Mouse (Mus musculus) kidney, adult 2 months (tissue): ENCODE results near the gene BC004004. TPM values are rescaled to one million over a fixed set of nuclear protein-coding genes. Genes with fewer than 3 reads are reported as not detected.

Source experiments
- DNase-seq: peaks from one replicate; pipeline ENCODE4 v3.0.0; 2021
- H3K27ac ChIP-seq: fragments of 200-500 bp; 2 replicates; pipeline ENCODE4 v1.5.1; 2012; ENCODE audit warnings: low read depth, low read length, control low read depth, inconsistent platforms; ENCODE audit not compliant: insufficient read depth
- H3K27me3 ChIP-seq: fragments of 200-500 bp; replicated peaks from 2 replicates; pipeline ENCODE4 v1.6.1; 2012; ENCODE audit warnings: mild to moderate bottlenecking, moderate library complexity, low read length, inconsistent platforms; ENCODE audit not compliant: control insufficient read depth, insufficient read depth
- H3K36me3 ChIP-seq: fragments of 200-500 bp; 2 replicates; pipeline ENCODE4 v1.6.1; 2012; ENCODE audit warnings: mild to moderate bottlenecking, moderate library complexity, low read length, inconsistent platforms; ENCODE audit not compliant: control insufficient read depth, insufficient read depth
- H3K4me1 ChIP-seq: fragments of 200-500 bp; 2 replicates; pipeline ENCODE4 v1.6.1; 2011; ENCODE audit warnings: low read length; ENCODE audit not compliant: control insufficient read depth, insufficient read depth
- H3K4me3 ChIP-seq: fragments of 200-500 bp; 2 replicates; pipeline ENCODE4 v1.5.1; 2011; ENCODE audit warnings: mild to moderate bottlenecking, low read depth, low read length, control low read depth; ENCODE audit not compliant: insufficient read depth
- CTCF ChIP-seq: fragments of 200-500 bp; conservative IDR thresholded peaks from 2 replicates; pipeline ENCODE4 v1.5.1; 2011; ENCODE audit warnings: low read depth, mild to moderate bottlenecking, control low read depth, low read length, moderate library complexity, mixed read lengths; ENCODE audit not compliant: insufficient read depth, insufficient read length
- POLR2A ChIP-seq: fragments of 200-500 bp; IDR thresholded peaks from one replicate; pipeline ENCODE4 v1.6.1; 2011; ENCODE audit warnings: low read depth, low read length, control low read depth
- whole genome bisulfite sequencing: fragments of 180-500 bp; shearing (Covaris S2); methylation state at CpG from one replicate; pipeline ENCODE4 v1.1.7; 2018; 5-methylcytosine and 5-hydroxymethylcytosine counted together
- polyA plus RNA-seq: library from polyadenylated mRNA; depleted of rRNA; stranded (reverse); fragments of >200 nt; gene quantifications from 2 replicates; pipeline ENCODE4 v1.2.3, GENCODE M21; 2012

The BC004004 gene
- polyA plus RNA-seq, 1 experiment, result 228 TPM

DNA sequence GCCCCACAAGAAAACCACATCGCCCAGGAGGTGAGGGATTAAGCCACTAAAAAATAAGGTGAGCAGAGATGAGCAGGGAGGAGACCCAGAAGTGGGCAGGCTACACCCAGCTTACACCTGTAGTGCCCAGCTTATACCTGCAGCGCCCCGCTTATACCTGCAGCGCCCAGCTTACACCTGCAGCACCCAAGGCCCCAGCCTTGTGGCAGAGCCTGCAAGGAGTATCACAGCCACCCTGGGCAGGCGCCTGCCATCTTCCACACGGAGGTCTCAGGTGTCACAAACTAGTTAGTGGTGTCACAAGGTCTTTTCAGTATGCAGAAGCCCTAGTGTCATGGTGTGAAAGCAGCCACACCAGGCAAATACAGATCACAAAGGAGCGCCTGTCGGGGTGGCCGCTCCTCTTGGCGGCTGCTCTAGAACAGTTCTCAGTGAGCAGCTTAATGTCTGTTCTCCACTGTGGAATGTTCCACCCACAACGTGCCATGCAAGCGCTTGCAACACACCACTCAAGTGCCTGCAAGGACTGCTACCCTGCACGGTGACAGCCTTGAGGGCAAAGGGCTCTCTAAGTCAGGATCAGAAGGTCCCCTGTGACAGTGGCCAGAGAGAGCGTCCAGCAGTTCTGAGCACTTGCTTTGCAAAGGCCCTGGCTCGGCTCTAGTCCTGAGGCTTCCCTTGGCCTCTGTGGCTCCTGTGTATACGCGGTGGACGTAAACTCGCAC lies 67.8 kb downstream of the BC004004 start:
- DNase-seq, result no peak
- H3K27ac ChIP-seq, result no peak overlapping the region
- peaks cover 4% of the 10 kb centered on the region for H3K36me3 ChIP-seq
- no peak overlapping the region for H3K4me3 ChIP-seq
- TF ChIP-seq POLR2A (no peak), CTCF (no peak)
- no peaks in the 10 kb centered on the region for H3K27me3 ChIP-seq
- 91% methylated on average over 19 of the region's 19 CpGs for WGBS
- H3K4me1 ChIP-seq, result peaks cover 2% of the 10 kb centered on the region; the same call in 1 of the 2 replicates

- WGBS, result 88% methylated on average over 9 of the region's 9 CpGs
- Histone ChIP-seq H3K27me3 (no peaks in the 10 kb centered on the region), H3K36me3 (peaks cover 4% of the 10 kb centered on the region), H3K27ac (no peak overlapping the region), H3K4me3 (no peak overlapping the region), H3K4me1 (peaks cover 16% of the 10 kb centered on the region)
- TF ChIP-seq CTCF (no peak), POLR2A (no peak)
- DNase-seq, result no peak
These were observed 69.6 kb downstream of the BC004004 start for GRCm38 (mm10) chr17:29337979-29338823.

DNA sequence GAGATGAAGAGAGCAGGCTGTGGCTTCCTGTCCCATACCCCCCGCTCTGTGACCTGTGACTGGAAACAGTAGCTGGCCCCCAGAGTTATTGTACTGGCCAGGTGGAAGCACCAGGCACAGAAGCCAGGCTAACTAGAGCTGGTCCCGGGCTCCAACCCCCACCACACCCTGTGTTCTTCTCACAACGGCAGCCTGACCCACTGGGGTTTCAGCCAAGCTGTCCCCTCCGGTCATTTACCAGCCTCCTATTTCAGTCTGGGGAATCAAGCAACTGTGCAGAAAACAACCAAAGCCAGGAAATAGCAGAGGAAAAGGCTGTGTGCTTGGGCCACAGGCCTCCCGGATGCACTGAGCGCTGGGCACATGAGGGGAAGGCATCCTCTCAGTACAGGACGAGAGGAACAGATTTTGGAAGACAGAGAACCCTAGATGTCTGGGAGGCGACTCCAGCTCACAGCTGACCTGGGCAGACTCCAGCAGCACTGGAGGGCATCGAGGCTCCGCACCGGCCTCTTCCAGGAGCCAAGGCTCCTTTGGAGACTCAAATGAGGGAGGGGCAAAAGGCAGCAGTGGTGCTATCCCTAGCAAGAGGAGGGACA lies 70.7 kb downstream of the BC004004 start:
- Histone ChIP-seq H3K4me3 (no peak overlapping the region), H3K27ac (no peak overlapping the region; the same call in 1 of the 2 replicates), H3K36me3 (peaks cover 4% of the 10 kb centered on the region), H3K27me3 (no peaks in the 10 kb centered on the region), H3K4me1 (peaks cover 16% of the 10 kb centered on the region)
- no peak for TF ChIP-seq POLR2A
- no peak for TF ChIP-seq CTCF
- 46% methylated on average over 11 of the region's 11 CpGs for WGBS
- peak; percentile 78 for DNase-seq

DNA sequence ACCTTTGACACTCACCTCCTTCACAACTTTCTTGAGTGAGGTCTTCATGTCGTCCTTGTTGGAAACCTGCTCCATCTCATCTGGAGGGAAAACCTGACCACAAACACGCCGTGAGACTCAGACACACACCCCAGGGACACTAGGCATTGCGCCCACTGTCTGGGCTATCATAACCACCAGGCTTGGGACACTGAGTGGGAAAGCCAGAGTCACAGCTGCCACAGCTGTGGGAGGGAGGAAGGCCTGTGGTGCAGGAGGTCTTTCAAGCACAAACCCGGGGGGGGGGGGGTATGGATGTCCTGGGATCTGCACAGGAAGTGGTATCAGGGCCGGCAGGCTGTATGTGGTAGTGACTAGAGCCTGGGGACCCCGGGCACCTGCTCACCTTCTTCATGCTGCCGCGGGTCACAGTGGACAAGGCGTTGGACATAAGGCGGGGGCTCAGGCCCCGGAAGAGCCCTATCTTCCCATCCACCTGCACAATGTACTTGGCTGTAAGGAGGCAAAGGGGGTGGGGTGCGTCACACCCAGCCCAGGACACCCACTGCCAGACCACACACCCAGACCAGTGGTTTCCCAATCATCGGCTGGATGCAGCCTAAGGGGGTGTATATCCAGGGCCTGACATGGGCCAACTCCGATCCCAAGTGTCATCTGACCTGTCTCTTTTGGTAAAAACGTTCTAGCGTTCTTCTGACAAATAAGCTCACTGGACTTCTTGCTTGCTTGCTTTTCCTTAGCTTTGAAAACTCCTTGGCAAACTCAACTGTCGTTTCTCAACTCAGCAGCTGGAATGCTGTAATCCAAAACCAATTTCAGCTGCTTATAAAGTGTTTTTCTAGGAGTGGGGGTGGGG lies 72.0 kb downstream of the BC004004 start:
- TF ChIP-seq POLR2A (no peak), CTCF (no peak)
- Histone ChIP-seq H3K36me3 (peaks cover 4% of the 10 kb centered on the region), H3K27me3 (no peaks in the 10 kb centered on the region), H3K27ac (no peak overlapping the region), H3K4me3 (no peak overlapping the region), H3K4me1 (peaks cover 16% of the 10 kb centered on the region)
- DNase-seq, result no peak
- WGBS, result 71% methylated on average over 18 of the region's 18 CpGs

DNA sequence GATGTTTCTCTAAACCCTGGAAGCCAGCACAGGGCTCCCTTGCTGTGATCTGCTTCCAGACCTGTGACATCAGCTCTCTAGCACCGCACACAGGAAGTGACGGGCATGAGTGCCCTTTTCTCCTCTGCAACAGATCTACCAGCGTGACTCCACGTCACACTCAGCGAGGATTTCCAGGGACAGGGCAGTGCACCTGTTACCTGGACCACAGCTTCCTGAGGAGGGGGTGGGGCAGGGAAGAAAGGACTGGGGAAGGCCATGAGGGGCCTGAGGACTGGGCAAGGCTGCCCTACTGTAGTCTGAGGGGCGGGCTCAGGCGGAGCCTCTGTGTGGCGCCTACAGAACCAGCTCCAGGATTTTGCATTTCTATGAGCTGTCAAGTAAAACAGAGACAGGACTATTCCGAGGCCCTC lies 73.0 kb downstream of the BC004004 start:
- Histone ChIP-seq H3K36me3 (peaks cover 3% of the 10 kb centered on the region; the same call in 1 of the 2 replicates), H3K4me3 (no peak overlapping the region), H3K27ac (peak overlapping the region; percentile 20), H3K4me1 (peaks cover 16% of the 10 kb centered on the region), H3K27me3 (no peaks in the 10 kb centered on the region)
- TF ChIP-seq POLR2A (no peak), CTCF (no peak; the same call in 1 of the 2 replicates)
- peak; percentile 72 for DNase-seq
- 10% methylated on average over 9 of the region's 9 CpGs for WGBS

DNA sequence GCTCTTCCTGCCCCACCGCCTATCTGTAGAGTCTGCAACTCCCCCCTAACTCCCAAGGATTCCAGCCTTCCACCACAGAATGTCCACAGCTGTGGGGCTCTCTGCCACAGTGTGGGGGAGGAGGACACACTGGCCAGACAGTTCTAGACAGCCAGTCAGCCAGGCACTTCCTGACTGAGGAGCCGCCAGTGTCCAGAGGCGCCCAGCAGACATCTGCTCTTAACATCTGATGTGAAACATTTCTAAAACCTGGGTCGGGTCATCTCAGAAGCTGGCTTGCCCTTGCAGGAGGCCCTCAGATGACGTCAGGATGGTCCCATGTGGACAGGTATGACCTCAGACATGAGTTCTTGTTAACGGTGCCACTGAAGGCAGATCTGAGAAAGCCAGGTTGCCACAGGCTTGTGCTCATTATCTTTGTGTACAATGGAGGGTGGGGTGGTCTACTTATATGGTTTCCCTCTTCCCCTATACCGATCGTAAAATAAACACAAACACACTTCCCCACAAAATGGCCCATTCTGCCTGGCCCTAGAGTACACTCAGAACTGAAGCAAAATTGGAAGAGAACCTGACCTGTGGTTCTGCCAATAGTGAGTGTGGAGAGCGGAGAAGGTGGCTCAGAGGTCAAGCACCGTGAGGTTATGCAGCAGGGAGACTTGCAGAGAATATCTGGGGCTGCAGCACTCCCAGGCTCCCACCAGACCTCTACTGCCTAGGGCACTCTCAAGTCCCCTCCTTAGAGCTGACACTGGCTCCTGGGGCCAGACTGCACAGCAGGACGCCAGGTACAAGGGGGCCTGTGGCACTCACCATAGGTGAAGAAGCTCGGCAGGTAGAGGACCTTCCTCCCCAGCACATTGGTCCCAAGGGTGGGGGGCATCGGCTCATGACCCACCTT lies 73.7 kb downstream of the BC004004 start:
- Histone ChIP-seq H3K4me1 (peaks cover 16% of the 10 kb centered on the region), H3K27me3 (no peaks in the 10 kb centered on the region), H3K36me3 (peaks cover 3% of the 10 kb centered on the region; the same call in 1 of the 2 replicates), H3K27ac (peak overlapping the region; percentile 20), H3K4me3 (no peak overlapping the region)
- DNase-seq, result peak; percentile 67
- TF ChIP-seq CTCF, result no peak
- no peak for TF ChIP-seq POLR2A
- 32% methylated on average over 13 of the region's 13 CpGs for WGBS
